Mouse (Mus musculus) adrenal gland, postnatal 25 days (tissue): ENCODE measurements around the gene Emilin2. TPM values are rescaled to one million over a fixed set of nuclear protein-coding genes. Genes with fewer than 3 reads are reported as not detected.

Experiments used
- DNase-seq: peaks from one replicate; pipeline ENCODE4 v3.0.0; 2021; ENCODE audit warnings: mixed read lengths
- total RNA-seq: library from RNA; stranded (reverse); gene quantifications from 2 replicates; pipeline ENCODE4 v1.2.3, GENCODE M21; 2021

Emilin2 gene
- total RNA-seq, 1 experiment from 2014 or later = 4.4 TPM

DNA sequence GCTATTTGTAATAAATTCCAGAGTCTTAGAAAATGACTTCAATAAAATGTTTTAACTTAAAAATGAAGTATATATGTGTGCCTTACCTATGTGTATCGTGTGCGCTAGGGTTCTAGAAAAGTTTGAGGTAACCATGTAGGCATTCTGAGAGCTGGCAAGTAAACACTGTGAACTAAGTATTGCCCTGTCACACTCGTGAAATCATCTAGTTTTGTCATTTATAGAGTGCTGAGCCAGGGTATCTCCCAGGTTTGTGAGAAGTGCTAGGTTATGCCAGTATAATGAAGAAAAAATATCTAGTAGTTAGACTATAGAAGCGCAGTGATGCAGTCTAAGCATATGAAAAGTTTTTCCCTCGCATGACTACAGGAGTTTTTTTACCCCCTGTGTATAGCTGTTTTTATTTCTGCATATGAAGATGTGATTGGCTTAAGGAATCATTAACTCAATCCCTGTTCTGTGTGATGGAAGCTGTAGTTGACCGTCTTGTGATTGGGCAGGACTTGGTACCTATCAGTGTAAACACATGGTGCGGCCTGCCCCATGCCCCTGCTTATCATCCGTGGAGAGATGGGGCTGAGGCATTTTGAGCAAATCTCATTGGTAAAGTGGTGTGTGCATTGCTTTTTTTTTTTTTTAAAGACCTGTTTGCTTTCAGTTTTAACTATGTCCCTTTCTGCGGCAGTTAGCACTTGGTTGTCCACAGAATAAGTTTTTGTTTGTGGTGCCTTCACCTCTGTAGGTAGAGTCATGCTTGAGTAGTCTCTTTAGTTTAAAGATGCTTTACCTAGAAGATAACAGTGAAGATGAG lies 107.6 kb downstream of the Emilin2 start:
- DNase-seq = no peak

Other genes starting within 250 kb of the Emilin2 start
- gene Lpin2, start 129.4 kb downstream of the Emilin2 start, total RNA-seq = 47.3 and 50.6 TPM in 2 replicates
- 2.6 and 3.4 TPM in 2 replicates for gene Gm4707, start 147.9 kb upstream of the Emilin2 start, total RNA-seq
- gene Smchd1, start 163.4 kb upstream of the Emilin2 start, total RNA-seq = 43.5 and 43.6 TPM in 2 replicates
- gene Ndc80, start 214.9 kb upstream of the Emilin2 start, total RNA-seq = 4.3 and 5.9 TPM in 2 replicates
- 1.00 and 1.2 TPM in 2 replicates for gene Spdya, start 240.1 kb upstream of the Emilin2 start, total RNA-seq